Mouse (Mus musculus): ENCODE measurements around the gene Ccdc160. TPM values are rescaled to one million over a fixed set of nuclear protein-coding genes. Genes with fewer than 3 reads are reported as not detected.

The Ccdc160 gene
- total and polyA plus RNA-seq, 3 experiments, result not detected

DNA sequence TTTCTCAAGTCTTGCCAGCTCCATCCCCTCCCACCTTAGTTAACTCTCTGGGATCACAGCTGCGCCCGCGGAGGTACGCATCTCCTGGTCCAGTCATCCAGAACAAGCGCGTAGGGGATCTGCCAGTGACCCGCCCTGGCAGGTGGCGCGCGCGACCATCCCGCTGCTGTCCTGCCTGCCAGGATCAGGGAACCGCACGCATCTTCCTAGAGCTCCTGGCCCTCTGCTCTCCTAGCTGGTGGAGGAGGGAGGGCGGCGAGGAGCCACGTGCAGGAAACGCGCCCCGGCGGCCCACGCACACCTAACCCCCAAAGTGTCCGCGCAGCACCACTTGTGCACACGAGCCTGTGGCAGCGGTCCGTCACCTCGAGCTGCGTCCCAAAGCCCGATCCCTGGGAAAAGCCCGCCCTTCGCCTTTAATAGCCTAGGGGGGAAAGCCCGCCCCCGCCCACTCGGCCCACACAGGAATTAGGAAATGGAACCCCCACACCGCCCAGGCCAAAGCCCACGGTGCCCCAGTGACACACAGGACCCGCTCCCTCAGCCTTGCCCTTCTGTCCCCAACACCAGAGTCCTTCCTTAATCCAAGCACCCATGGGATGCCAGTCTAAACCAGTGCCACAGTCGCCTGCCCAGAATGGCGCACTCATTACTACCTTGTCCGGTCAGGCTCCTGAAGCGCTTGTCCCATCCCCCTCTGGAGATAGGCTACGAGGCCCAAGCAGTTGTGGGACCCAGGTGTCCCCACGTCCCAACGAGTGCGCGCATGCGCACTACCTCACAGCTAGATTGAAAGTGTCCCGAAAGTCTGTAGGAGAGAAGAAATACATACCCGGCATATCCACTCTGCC, 46.6 kb upstream of the Ccdc160 start:
- Histone ChIP-seq H3K9ac (ENCODE audit: insufficient read depth, low read depth) (no peak overlapping the region), H3K4me2 (ENCODE audit: insufficient read depth, low read depth, poor library complexity, severe bottlenecking) (peak overlapping the region; percentile 92), H3K27me3 (replicated peaks) (no peaks in the 10 kb centered on the region), H3K79me2 (replicated peaks; ENCODE audit: control insufficient read depth, extremely low read depth, insufficient read depth, poor library complexity, severe bottlenecking) (no peaks in the 10 kb centered on the region), H3K36me3 (replicated peaks in 1 of 2; ENCODE audit: control insufficient read depth in 1 of 2, insufficient read depth in 1 of 2, low read length in 1 of 2) (no peaks in the 10 kb centered on the region), H3K4me1 (ENCODE audit: control insufficient read depth in 1 of 2, insufficient read depth in 2 of 2) (no peaks in the 10 kb centered on the region), H3K27ac (ENCODE audit: insufficient read depth, low read depth) (no peak overlapping the region), H3K9me3 (replicated peaks; ENCODE audit: low read length) (no peaks in the 10 kb centered on the region), H3K4me3 (replicated peaks in 1 of 3; ENCODE audit: low read depth in 2 of 3, low read length in 2 of 3, poor library complexity in 1 of 3) (peak overlapping the region in 2 of 3 experiments; percentile 21 to 72)
- DNase-seq (ENCODE audit: extremely low read depth), result peak; percentile 4
- no peak for TF ChIP-seq NELFE (IDR thresholded peaks at IDR 0.05; ENCODE audit: low read depth, low read length)
- peak; percentile 84 for TF ChIP-seq NRF1 (IDR thresholded peaks at IDR 0.05; ENCODE audit: low read depth, low read length)
- in situ Hi-C loops (cut with MboI; ENCODE audit: low pct_ligation_motif_present, low pct_unique_long_range_greater_than_20kb, low sequenced_read_pairs) (no loop called here), dilution Hi-C loops (cut with MboI; ENCODE audit: extremely low pct_ligation_motif_present, extremely low pct_unique_long_range_greater_than_20kb, low sequenced_read_pairs) (no loop called here)

DNA sequence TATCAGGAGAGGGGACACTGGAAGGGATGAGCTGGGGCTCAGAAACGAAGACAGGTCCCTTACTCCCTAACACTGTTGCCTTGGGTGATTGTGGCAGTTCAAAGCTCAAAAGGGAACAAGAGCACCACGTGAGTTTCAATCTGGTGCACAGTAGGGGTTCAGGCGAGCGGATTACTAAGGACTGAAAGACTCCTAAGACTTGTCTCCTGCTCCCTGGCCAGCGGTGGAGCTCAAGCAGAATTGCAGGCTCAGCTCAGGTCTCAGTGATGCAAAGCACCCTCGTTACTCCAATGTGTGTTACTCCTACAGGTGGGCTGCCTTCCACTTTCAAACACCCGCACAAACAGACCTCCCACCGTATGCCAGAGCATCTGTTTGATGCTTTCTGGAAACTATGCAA, 45.5 kb upstream of the Ccdc160 start:
- in situ Hi-C loops (cut with MboI; ENCODE audit: low pct_ligation_motif_present, low pct_unique_long_range_greater_than_20kb, low sequenced_read_pairs), result no loop called here
- H3K27me3 ChIP-seq (replicated peaks), result no peaks in the 10 kb centered on the region
- no peak for DNase-seq (ENCODE audit: extremely low read depth)
- H3K4me2 ChIP-seq (ENCODE audit: insufficient read depth, low read depth, poor library complexity, severe bottlenecking), result peak overlapping the region; percentile 92
- no peaks in the 10 kb centered on the region for H3K79me2 ChIP-seq (replicated peaks; ENCODE audit: control insufficient read depth, extremely low read depth, insufficient read depth, poor library complexity, severe bottlenecking)
- no peak overlapping the region for H3K4me3 ChIP-seq (replicated peaks in 1 of 3; ENCODE audit: low read depth in 2 of 3, low read length in 2 of 3, poor library complexity in 1 of 3)
- TF ChIP-seq USF1 (IDR thresholded peaks at IDR 0.05; ENCODE audit: low read depth, low read length), result no peak
- no peak for TF ChIP-seq POLR2AphosphoS2 (IDR thresholded peaks at IDR 0.05; ENCODE audit: low read depth, low read length)
- no peak for TF ChIP-seq CTCF (conservative IDR thresholded peaks at IDR 0.05 in 1 of 2, IDR thresholded peaks at IDR 0.05 in 1 of 2; ENCODE audit: low read depth in 2 of 2, low read length in 2 of 2)
- TF ChIP-seq ELF1 (IDR thresholded peaks at IDR 0.05; ENCODE audit: low read depth, low read length), result no peak
- TF ChIP-seq MYC (IDR thresholded peaks at IDR 0.05; ENCODE audit: low read depth, low read length), result no peak
- no peak for TF ChIP-seq USF2 (conservative IDR thresholded peaks at IDR 0.05; ENCODE audit: low read depth, low read length)
- no peak for TF ChIP-seq MXI1 (IDR thresholded peaks at IDR 0.05; ENCODE audit: low read depth, low read length)
- no peak for TF ChIP-seq MEF2A (IDR thresholded peaks at IDR 0.05; ENCODE audit: borderline replicate concordance, low read depth, low read length)
- no peak for TF ChIP-seq JUN (IDR thresholded peaks at IDR 0.05; ENCODE audit: insufficient read depth, low read depth, low read length)
- TF ChIP-seq ZKSCAN1 (IDR thresholded peaks at IDR 0.05; ENCODE audit: borderline replicate concordance, low read depth, low read length), result no peak
- TF ChIP-seq ZNF384 (IDR thresholded peaks at IDR 0.05; ENCODE audit: low read depth, low read length), result no peak
- TF ChIP-seq GABPA (IDR thresholded peaks at IDR 0.05; ENCODE audit: insufficient replicate concordance, low read depth, low read length), result no peak
- no peak for TF ChIP-seq ZC3H11A (IDR thresholded peaks at IDR 0.05; ENCODE audit: low read depth, low read length)
- no peak for TF ChIP-seq MAX (IDR thresholded peaks at IDR 0.05; ENCODE audit: low read length)
- no peak for TF ChIP-seq E2F4 (IDR thresholded peaks at IDR 0.05; ENCODE audit: insufficient replicate concordance, low read depth, low read length)
- TF ChIP-seq IRF4 (IDR thresholded peaks at IDR 0.05; ENCODE audit: low read depth, low read length), result no peak
- no peaks in the 10 kb centered on the region for H3K4me1 ChIP-seq (ENCODE audit: control insufficient read depth in 1 of 2, insufficient read depth in 2 of 2)
- no peak overlapping the region for H3K27ac ChIP-seq (ENCODE audit: insufficient read depth, low read depth)
- no peaks in the 10 kb centered on the region for H3K36me3 ChIP-seq (replicated peaks in 1 of 2; ENCODE audit: control insufficient read depth in 1 of 2, insufficient read depth in 1 of 2, low read length in 1 of 2)
- no peaks in the 10 kb centered on the region for H3K9me3 ChIP-seq (replicated peaks; ENCODE audit: low read length)
- no peak overlapping the region for H3K9ac ChIP-seq (ENCODE audit: insufficient read depth, low read depth)
- dilution Hi-C loops (cut with MboI; ENCODE audit: extremely low pct_ligation_motif_present, extremely low pct_unique_long_range_greater_than_20kb, low sequenced_read_pairs), result no loop called here
